Mouse (Mus musculus) A20 (cell line): ENCODE data around the gene Tm4sf5.
"Not testable (repeated sequence)": the region's sequence is repeated elsewhere in the genome, so short reads cannot be mapped to it uniquely, and the experiment has no call there.

Experiments used
- DNase-seq: peaks from one replicate; pipeline ENCODE4 v3.0.0-alpha.2; 2011; ENCODE audit warnings: low read depth, low spot score

Gene Tm4sf5

GRCm38 (mm10) chr11:70509753-70510564 lies 4.9 kb downstream of the Tm4sf5 start:
- DNase-seq: peak; percentile 64

GRCm38 (mm10) chr11:70511242-70511641 lies 6.2 kb downstream of the Tm4sf5 start:
- no peak for DNase-seq

GRCm38 (mm10) chr11:70511825-70512224 lies 6.8 kb downstream of the Tm4sf5 start:
- DNase-seq: no peak

GRCm38 (mm10) chr11:70512709-70513342 lies 7.8 kb downstream of the Tm4sf5 start:
- peak; percentile 68 for DNase-seq

- peak; percentile 22 for DNase-seq
Observed at GRCm38 (mm10) chr11:70513520-70513919, 8.5 kb downstream of the Tm4sf5 start.

- DNase-seq: no peak
Observed at GRCm38 (mm10) chr11:70514288-70514687, 9.2 kb downstream of the Tm4sf5 start, which contains the start of gene Vmo1. Gene Vmo1, minus strand, starts transcription at chr11:70514616.

- peak; percentile 75 for DNase-seq
Observed at GRCm38 (mm10) chr11:70516352-70516751, 11.3 kb downstream of the Tm4sf5 start.

GRCm38 (mm10) chr11:70518436-70518835 lies 13.4 kb downstream of the Tm4sf5 start:
- no peak for DNase-seq

GRCm38 (mm10) chr11:70518923-70519322 lies 13.9 kb downstream of the Tm4sf5 start, which contains the start of gene Gltpd2:
Gene Gltpd2, plus strand, starts transcription at chr11:70519196.
- DNase-seq: no peak

GRCm38 (mm10) chr11:70520178-70520769 lies 15.2 kb downstream of the Tm4sf5 start:
- no peak for DNase-seq

GRCm38 (mm10) chr11:70523306-70523989 lies 18.4 kb downstream of the Tm4sf5 start:
- not testable (repeated sequence) for DNase-seq

- no peak for DNase-seq
Observed at GRCm38 (mm10) chr11:70524782-70525181, 19.7 kb downstream of the Tm4sf5 start.

- peak; percentile 96 for DNase-seq
Observed at GRCm38 (mm10) chr11:70525184-70525678, 20.2 kb downstream of the Tm4sf5 start, which contains the start of gene Psmb6. Gene Psmb6, plus strand, starts transcription at chr11:70525367.

- DNase-seq: no peak
Observed at GRCm38 (mm10) chr11:70525726-70526125, 20.7 kb downstream of the Tm4sf5 start.

- no peak for DNase-seq
Observed at GRCm38 (mm10) chr11:70526211-70526610, 21.2 kb downstream of the Tm4sf5 start.

GRCm38 (mm10) chr11:70528610-70529009 lies 23.6 kb downstream of the Tm4sf5 start:
- no peak for DNase-seq

GRCm38 (mm10) chr11:70531065-70531464 lies 26.0 kb downstream of the Tm4sf5 start:
- not testable (repeated sequence) for DNase-seq

- DNase-seq: no peak
Observed at GRCm38 (mm10) chr11:70532839-70533238, 27.8 kb downstream of the Tm4sf5 start, which contains the start of gene Gm40193. Gene Gm40193, minus strand, starts transcription at chr11:70532939.

- DNase-seq: no peak
Observed at GRCm38 (mm10) chr11:70539423-70539822, 34.4 kb downstream of the Tm4sf5 start.

GRCm38 (mm10) chr11:70539877-70540587 lies 35.0 kb downstream of the Tm4sf5 start, which contains the start of gene Pld2:
Gene Pld2, plus strand, starts transcription at chr11:70540064.
- DNase-seq: peak; percentile 91

- DNase-seq: no peak
Observed at GRCm38 (mm10) chr11:70540928-70541327, 35.9 kb downstream of the Tm4sf5 start.
